Mouse (Mus musculus) thymus, postnatal 4 days (tissue): Measurements from ENCODE around the gene Olfr640.

Experiments
- DNase-seq: peaks from one replicate; pipeline ENCODE4 v3.0.0; 2021

Olfr640 gene

DNA sequence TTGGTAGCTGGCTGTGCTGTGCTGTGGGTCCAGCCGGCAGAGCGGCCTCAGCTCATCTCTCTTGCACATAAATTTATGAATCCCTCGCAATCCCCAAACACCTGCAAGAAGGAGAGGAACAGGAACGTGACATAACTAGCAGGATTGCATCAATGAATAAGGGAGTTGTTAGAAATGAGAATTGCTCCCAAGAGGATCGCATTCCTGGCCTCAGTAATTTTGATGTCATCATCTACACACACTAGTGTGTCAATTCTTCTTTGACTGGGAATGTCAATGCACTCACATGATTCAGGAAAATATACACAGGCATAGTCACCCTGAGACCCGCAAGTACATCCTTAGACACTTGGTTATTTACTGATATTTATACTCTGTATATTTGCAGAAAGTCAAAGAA lies at the start of gene Olfr640:
TSS of gene Olfr640 (minus strand) at position 101 of the 400 bp plus-strand sequence.
- no peak for DNase-seq

DNA sequence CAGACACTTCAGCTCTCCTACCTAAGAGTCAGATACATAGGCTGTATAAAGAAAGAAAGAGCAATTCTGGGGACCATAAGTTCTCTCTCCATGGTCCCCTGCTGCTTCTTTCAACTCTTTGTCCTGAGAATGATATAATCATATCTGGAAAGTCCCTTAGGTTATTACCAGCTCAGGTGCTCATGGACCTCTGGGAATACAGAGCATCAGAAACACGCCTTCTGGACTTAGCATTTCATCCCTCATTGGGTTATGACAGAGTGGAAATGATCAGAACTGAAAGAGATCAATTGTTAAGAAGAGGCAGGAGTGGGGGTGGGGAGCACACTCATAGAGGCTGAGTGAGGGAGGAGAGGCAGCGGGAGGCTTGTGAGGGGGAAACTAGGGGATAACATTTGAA lies 46.4 kb upstream of the Olfr640 start, which contains the start of gene Olfr644:
TSS of gene Olfr644 (minus strand) at position 101 of the 400 bp plus-strand sequence.
- no peak for DNase-seq

DNA sequence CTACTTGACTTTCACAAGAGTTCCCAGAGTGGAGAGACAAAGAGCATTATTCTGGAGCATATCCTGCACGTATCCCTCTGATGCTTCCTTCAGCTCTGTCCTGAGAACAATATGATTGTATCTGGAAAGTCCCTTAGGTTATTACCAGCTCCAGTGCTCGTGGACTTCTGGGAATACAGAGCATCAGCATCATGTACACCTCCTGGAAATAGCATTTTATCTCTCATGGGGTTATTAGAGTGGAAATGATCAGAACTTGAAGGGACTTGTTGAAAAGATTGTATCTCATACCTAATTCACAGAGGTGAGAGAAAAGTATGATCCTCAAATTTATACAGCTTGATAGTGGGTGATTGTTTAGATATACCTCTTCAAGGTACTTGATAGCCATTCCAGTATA lies 36.0 kb upstream of the Olfr640 start, which contains the start of gene 4930516K23Rik:
TSS of gene 4930516K23Rik (minus strand) at position 101 of the 400 bp plus-strand sequence.
- no peak for DNase-seq

- DNase-seq = no peak
Observed at GRCm38 (mm10) chr7:104059215-104059614, 33.8 kb upstream of the Olfr640 start.

GRCm38 (mm10) chr7:104052566-104052965 lies 27.2 kb upstream of the Olfr640 start, which contains the start of gene Olfr642:
Gene Olfr642, minus strand, starts transcription at chr7:104052666.
- DNase-seq = no peak

DNA sequence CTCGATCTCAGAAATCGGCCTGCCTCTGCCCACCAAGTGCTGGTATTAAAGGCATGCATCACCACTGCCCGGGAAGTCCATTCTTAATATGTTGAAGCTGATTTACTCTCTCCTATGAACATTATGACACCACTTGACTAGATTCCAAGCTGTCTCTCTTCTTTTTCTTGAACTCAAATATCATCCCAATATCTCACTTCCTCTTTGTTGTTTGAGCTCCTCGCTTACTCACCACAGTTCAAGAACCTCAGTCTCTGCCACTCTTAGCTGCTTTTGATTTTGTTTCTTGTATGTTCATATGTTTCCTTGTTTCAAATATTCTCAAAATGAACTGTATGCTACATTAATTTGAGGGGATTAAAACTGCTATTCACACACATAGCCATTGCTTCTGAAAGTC lies 25.4 kb upstream of the Olfr640 start:
- no peak for DNase-seq

DNA sequence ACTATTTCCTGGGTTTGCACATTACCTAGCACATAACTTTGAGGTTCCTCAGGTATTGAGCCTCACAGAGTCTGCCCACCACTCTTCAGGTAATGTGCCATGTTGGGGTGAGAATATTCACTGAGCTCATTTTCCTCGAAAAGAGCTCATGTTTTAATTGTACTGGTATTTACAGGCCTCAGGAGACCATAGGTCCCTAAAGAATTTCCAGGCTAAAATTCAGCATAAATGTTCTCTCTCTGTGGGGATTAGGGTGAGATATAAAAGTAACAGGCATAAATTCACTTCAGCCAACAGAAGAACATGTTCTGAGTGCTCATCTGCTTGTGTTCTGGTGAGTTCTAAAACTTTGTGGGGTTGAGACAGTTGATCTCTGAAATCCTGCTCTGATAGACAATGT lies 9.8 kb upstream of the Olfr640 start, which contains the start of gene Olfr641:
TSS of gene Olfr641 (plus strand) at position 301 of the 400 bp plus-strand sequence.
- no peak for DNase-seq

DNA sequence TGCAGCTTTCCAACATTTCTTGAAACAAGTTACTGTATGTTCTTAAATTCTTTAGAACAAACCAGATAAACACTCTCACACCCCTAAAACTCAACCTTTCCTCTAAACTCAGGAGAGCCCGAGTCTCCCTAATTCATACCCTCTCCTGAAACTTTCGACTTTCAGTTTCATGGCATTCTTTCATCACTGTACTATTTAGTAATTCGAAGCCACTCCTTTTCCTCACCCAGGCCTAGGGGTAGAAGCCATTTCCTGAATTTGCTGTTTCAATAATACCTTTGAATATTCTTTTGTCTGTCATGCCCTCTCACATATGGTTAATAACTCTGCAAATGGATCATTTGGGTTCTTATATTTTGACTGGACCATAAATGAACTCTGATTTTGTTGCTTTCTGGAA lies 1.6 kb upstream of the Olfr640 start:
- no peak for DNase-seq

GRCm38 (mm10) chr7:104021651-104022050 lies 3.7 kb downstream of the Olfr640 start:
- DNase-seq = no peak

GRCm38 (mm10) chr7:104018953-104019352 lies 6.4 kb downstream of the Olfr640 start:
- DNase-seq = no peak

DNA sequence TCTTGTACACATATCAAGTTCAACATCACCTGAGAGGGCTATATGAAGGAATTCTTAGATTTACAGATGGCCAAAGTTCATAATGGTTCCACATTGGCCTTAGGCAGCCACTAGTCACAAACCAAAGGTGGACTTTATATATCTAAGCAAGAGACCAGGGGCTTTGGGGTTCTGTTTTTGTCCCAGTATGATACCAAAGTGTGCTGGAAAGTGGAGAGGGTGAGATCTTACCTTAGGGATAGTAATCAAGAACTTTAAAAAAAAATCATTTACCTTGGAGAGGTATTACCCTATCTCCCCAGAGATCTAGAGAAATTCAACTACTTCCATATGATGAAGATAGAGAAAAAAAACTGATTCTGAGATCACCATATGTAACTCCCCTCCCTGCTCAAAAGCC lies 8.2 kb downstream of the Olfr640 start, which contains the start of gene Olfr639:
TSS of gene Olfr639 (minus strand) at position 101 of the 400 bp plus-strand sequence.
- DNase-seq = no peak

- no peak for DNase-seq
Observed at GRCm38 (mm10) chr7:103999124-103999523, 26.2 kb downstream of the Olfr640 start.

DNA sequence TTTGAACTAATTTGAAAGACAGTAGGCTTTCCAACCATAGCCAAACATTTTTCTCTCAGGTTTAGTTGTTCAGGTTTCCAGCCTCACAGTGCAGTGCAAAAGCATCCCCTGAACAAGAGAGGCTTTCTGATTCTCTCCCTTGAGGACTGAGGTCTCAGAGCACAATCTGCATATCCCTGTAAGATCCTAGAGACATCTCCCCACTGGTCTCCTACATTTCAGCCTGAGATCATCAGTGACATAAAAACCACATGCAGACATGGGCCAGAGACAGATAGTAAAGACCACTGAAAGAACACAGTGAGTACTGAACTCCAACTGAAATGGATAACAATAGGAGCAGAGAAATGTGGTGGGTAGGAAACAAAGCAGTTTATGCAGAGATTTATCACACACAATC lies 26.9 kb downstream of the Olfr640 start, which contains the start of gene Olfr638:
TSS of gene Olfr638 (plus strand) at position 301 of the 400 bp plus-strand sequence.
- no peak for DNase-seq

DNA sequence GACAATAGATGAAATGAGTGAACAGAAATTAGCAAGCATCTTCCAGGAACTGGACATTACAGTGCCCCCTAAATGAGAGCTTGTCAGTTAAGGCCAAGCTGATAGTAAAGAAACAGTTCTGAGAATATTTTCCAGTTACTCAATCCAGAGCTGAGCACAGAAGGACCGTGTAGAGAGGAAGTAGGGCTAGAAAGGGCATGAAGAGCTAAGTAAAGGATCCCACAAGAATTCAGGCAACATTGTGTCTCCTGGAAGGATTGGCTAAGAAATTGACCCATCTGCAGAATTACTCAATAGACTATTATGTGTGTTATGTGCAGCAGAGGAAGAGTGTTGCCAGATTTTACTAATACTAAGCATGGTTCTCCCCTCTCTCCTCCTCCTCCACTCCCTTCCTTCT lies 53.6 kb downstream of the Olfr640 start:
- no peak for DNase-seq

GRCm38 (mm10) chr7:103970852-103971251 lies 54.5 kb downstream of the Olfr640 start, which contains the start of gene Olfr635:
Gene Olfr635, plus strand, starts transcription at chr7:103971152.
- no peak for DNase-seq
